Mouse (Mus musculus) midbrain, embryonic 13.5 days (tissue): ENCODE data around the gene Rpf2. TPM values are rescaled to one million over a fixed set of nuclear protein-coding genes. Genes with fewer than 3 reads are reported as not detected.

ENCODE experiments used
- ATAC-seq: fragments of 200-750 bp; cut with Nextera tagmentation; 2 replicates; pipeline ENCODE4 v1.8.0; 2017; ENCODE audit warnings: mild to moderate bottlenecking, moderate TSS enrichment, moderate library complexity
- H3K27ac ChIP-seq: fragments of 300-500 bp; sonication (generic); 2 replicates; pipeline ENCODE4 v1.5.1; 2015; ENCODE audit warnings: inconsistent platforms, mild to moderate bottlenecking, moderate library complexity
- H3K27me3 ChIP-seq: fragments of 300-500 bp; sonication (generic); 2 replicates; pipeline ENCODE4 v1.6.1; 2015; ENCODE audit warnings: mild to moderate bottlenecking, inconsistent platforms
- H3K36me3 ChIP-seq: fragments of 300-500 bp; sonication (generic); 2 replicates; pipeline ENCODE4 v1.6.1; 2015; ENCODE audit warnings: mild to moderate bottlenecking, inconsistent platforms
- H3K4me1 ChIP-seq: fragments of 300-500 bp; sonication (generic); replicated peaks from 2 replicates; pipeline ENCODE4 v1.6.1; 2015; ENCODE audit warnings: inconsistent platforms
- H3K4me2 ChIP-seq: fragments of 300-500 bp; sonication (generic); replicated peaks from 2 replicates; pipeline ENCODE4 v1.6.1; 2015; ENCODE audit warnings: moderate library complexity, mild to moderate bottlenecking, inconsistent platforms
- H3K4me3 ChIP-seq: fragments of 300-500 bp; sonication (generic); replicated peaks from 2 replicates; pipeline ENCODE4 v1.5.1; 2015; ENCODE audit warnings: mild to moderate bottlenecking, inconsistent platforms
- H3K9ac ChIP-seq: fragments of 300-500 bp; sonication (generic); replicated peaks from 2 replicates; pipeline ENCODE4 v1.6.1; 2015; ENCODE audit warnings: mild to moderate bottlenecking, inconsistent platforms
- H3K9me3 ChIP-seq: fragments of 300-500 bp; sonication (generic); 2 replicates; pipeline ENCODE4 v1.6.1; 2016; ENCODE audit warnings: mild to moderate bottlenecking, inconsistent platforms
- WGBS: fragments of 180-500 bp; shearing (Covaris S2); methylation state at CpG from one replicate; pipeline ENCODE4 v1.1.7; 2015; 5-methylcytosine and 5-hydroxymethylcytosine counted together
- polyA plus RNA-seq: library from polyadenylated mRNA; unstranded; fragments of >200 nt; fragmentation: Nextera tagmentation; extraction: Ambion mirVana; gene quantifications from 2 replicates; pipeline ENCODE4 v1.2.1, GENCODE M21; 2015

Gene Rpf2
- polyA plus RNA-seq, 1 experiment from 2014 or later: 73.9 TPM

GRCm38 (mm10) chr10:40188831-40189230 lies 58.0 kb downstream of the Rpf2 start:
- H3K4me3 ChIP-seq: no peak overlapping the region
- 77% methylated on average over 3 of the region's 3 CpGs for WGBS
- no peaks in the 10 kb centered on the region for H3K9me3 ChIP-seq
- ATAC-seq: no peak
- no peaks in the 10 kb centered on the region for H3K36me3 ChIP-seq
- no peak overlapping the region for H3K4me2 ChIP-seq
- H3K27ac ChIP-seq: no peak overlapping the region
- no peak overlapping the region for H3K9ac ChIP-seq
- no peaks in the 10 kb centered on the region for H3K4me1 ChIP-seq
- no peaks in the 10 kb centered on the region for H3K27me3 ChIP-seq

- Histone ChIP-seq H3K4me3 (no peak overlapping the region), H3K4me1 (no peaks in the 10 kb centered on the region), H3K36me3 (no peaks in the 10 kb centered on the region), H3K4me2 (no peak overlapping the region), H3K27me3 (no peaks in the 10 kb centered on the region), H3K9ac (no peak overlapping the region), H3K9me3 (no peaks in the 10 kb centered on the region), H3K27ac (no peak overlapping the region)
- no peak for ATAC-seq
These were observed 60.9 kb downstream of the Rpf2 start for GRCm38 (mm10) chr10:40185956-40186355.

- Histone ChIP-seq H3K4me3 (no peak overlapping the region), H3K36me3 (no peaks in the 10 kb centered on the region), H3K4me2 (no peak overlapping the region), H3K27me3 (no peaks in the 10 kb centered on the region), H3K4me1 (no peaks in the 10 kb centered on the region), H3K9me3 (no peaks in the 10 kb centered on the region), H3K27ac (no peak overlapping the region), H3K9ac (no peak overlapping the region)
- 88% methylated on average over 2 of the region's 2 CpGs for whole genome bisulfite sequencing
- ATAC-seq: no peak
These were observed 66.8 kb downstream of the Rpf2 start for GRCm38 (mm10) chr10:40180011-40180410.

- Histone ChIP-seq H3K4me1 (no peaks in the 10 kb centered on the region), H3K9me3 (no peaks in the 10 kb centered on the region), H3K4me3 (no peak overlapping the region), H3K4me2 (no peak overlapping the region), H3K27ac (no peak overlapping the region), H3K36me3 (no peaks in the 10 kb centered on the region), H3K27me3 (no peaks in the 10 kb centered on the region), H3K9ac (no peak overlapping the region)
- 97% methylated on average over 5 of the region's 5 CpGs for WGBS
- no peak for ATAC-seq
These were observed 67.7 kb downstream of the Rpf2 start for GRCm38 (mm10) chr10:40179142-40179541.

- no peaks in the 10 kb centered on the region for H3K36me3 ChIP-seq
- no peaks in the 10 kb centered on the region for H3K27me3 ChIP-seq
- H3K27ac ChIP-seq: no peak overlapping the region
- H3K9me3 ChIP-seq: no peaks in the 10 kb centered on the region
- H3K4me1 ChIP-seq: no peaks in the 10 kb centered on the region
- H3K4me3 ChIP-seq: no peak overlapping the region
- WGBS: 70% methylated on average over 6 of the region's 6 CpGs
- no peak overlapping the region for H3K4me2 ChIP-seq
- no peak for ATAC-seq
- no peak overlapping the region for H3K9ac ChIP-seq
These were observed 69.4 kb downstream of the Rpf2 start for GRCm38 (mm10) chr10:40177323-40177962.

Other genes starting within 250 kb of the Rpf2 start
- 0.36 and 0.46 TPM in 2 replicates for gene Mfsd4b1, start 221.8 kb downstream of the Rpf2 start, polyA plus RNA-seq
- gene Slc16a10, start 104.8 kb downstream of the Rpf2 start, polyA plus RNA-seq: 2.2 and 2.7 TPM in 2 replicates
- 109 and 113 TPM in 2 replicates for gene Gtf3c6, start 11.1 kb upstream of the Rpf2 start, polyA plus RNA-seq
- 40.4 and 40.8 TPM in 2 replicates for gene Amd1, start 55.1 kb upstream of the Rpf2 start, polyA plus RNA-seq
- gene Cdk19, start 92.5 kb upstream of the Rpf2 start, polyA plus RNA-seq: 8.1 and 10.3 TPM in 2 replicates